Mouse (Mus musculus) heart, adult 2 months (tissue): Measurements from ENCODE around the gene Fgfr2. TPM values are rescaled to one million over a fixed set of nuclear protein-coding genes. Genes with fewer than 3 reads are reported as not detected.

ENCODE experiments used
- DNase-seq, 2 experiments: peaks; one replicate each; pipeline ENCODE4 v3.0.0; 2021
- H3K27ac ChIP-seq: fragments of 200-600 bp; 2 replicates; pipeline ENCODE4 v1.8.1; 2022
- H3K27me3 ChIP-seq: fragments of 200-500 bp; 2 replicates; pipeline ENCODE4 v1.6.1; 2012; ENCODE audit warnings: mild to moderate bottlenecking, low read length, inconsistent platforms, mixed read lengths; ENCODE audit not compliant: control insufficient read depth, insufficient read depth
- H3K36me3 ChIP-seq: fragments of 200-500 bp; 2 replicates; pipeline ENCODE4 v1.6.1; 2012; ENCODE audit warnings: low read length, inconsistent platforms; ENCODE audit not compliant: control insufficient read depth, insufficient read depth
- H3K4me1 ChIP-seq: fragments of 200-500 bp; 2 replicates; pipeline ENCODE4 v1.6.1; 2011; ENCODE audit warnings: low read length; ENCODE audit not compliant: control insufficient read depth, insufficient read depth
- H3K4me3 ChIP-seq: fragments of 200-600 bp; 2 replicates; pipeline ENCODE4 v1.8.1; 2022
- H3K79me2 ChIP-seq: fragments of 200-500 bp; replicated peaks from 2 replicates; pipeline ENCODE4 v1.6.1; 2012; ENCODE audit warnings: mild to moderate bottlenecking, inconsistent platforms, low read length, moderate library complexity, mixed read lengths; ENCODE audit not compliant: control insufficient read depth, insufficient read depth
- H3K9ac ChIP-seq: fragments of 200-500 bp; 2 replicates; pipeline ENCODE4 v1.6.1; 2012; ENCODE audit warnings: low read depth, mild to moderate bottlenecking, control low read depth, inconsistent platforms, low read length, mixed read lengths
- CTCF ChIP-seq: fragments of 200-600 bp; IDR thresholded peaks from 2 replicates; pipeline ENCODE4 v1.8.1; 2022; ENCODE audit warnings: antibody characterized with exemption, mild to moderate bottlenecking, moderate library complexity
- EP300 ChIP-seq: fragments of 200-500 bp; IDR thresholded peaks from 2 replicates; pipeline ENCODE4 v1.6.1; 2011; ENCODE audit warnings: low read depth, low read length, control low read depth; ENCODE audit not compliant: insufficient read depth
- POLR2A ChIP-seq: fragments of 200-500 bp; IDR thresholded peaks from 2 replicates; pipeline ENCODE4 v1.6.1; 2011; ENCODE audit warnings: mild to moderate bottlenecking, low read depth, low read length, control low read depth; ENCODE audit not compliant: insufficient read depth
- WGBS: fragments of 180-500 bp; shearing (Covaris S2); methylation state at CpG from one replicate; pipeline ENCODE4 v1.1.7; 2018; 5-methylcytosine and 5-hydroxymethylcytosine counted together
- intact Hi-C: fragments of 180-260 bp; cut with DNase I; formaldehyde crosslinking; loops from one replicate; pipeline ENCODE4 v1.15.1; 2025
- polyA plus RNA-seq: library from polyadenylated mRNA; depleted of rRNA; stranded (reverse); fragments of >200 nt; gene quantifications from 2 replicates; pipeline ENCODE4 v1.2.3, GENCODE M21; 2012
- total RNA-seq, 2 experiments: library from RNA; stranded (reverse); gene quantifications; 2 replicates each; pipeline ENCODE4 v1.2.3; 2021

Gene Fgfr2
- total and polyA plus RNA-seq, 3 experiments = 1.1 to 2.0 (median 1.3) TPM

DNA sequence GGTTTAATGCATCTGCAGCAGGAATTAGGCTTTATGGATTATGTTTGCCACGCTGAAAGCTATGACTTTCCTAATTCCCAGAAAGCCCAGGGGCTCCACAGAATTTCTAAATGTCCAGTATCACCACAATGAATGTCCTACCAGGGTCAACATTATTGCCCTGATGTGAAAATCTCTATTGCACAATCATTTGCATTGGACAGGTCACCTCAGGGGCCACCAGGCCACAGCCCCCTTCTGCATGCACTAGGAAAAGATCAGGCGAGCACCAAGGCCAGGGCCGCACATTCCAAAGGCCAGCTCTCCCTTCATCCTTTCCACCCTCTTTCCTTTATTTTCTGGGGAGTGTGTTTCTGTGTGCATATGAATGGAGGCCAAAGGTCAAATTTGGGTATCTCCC, 2897.9 kb downstream of the Fgfr2 start:
- no peaks in the 10 kb centered on the region for H3K4me1 ChIP-seq
- 90% methylated on average over 3 of the region's 3 CpGs for WGBS
- H3K79me2 ChIP-seq = no peaks in the 10 kb centered on the region
- intact Hi-C loops = no loop called here
- no peak for TF ChIP-seq EP300
- TF ChIP-seq POLR2A = no peak
- TF ChIP-seq CTCF = no peak
- H3K36me3 ChIP-seq = no peaks in the 10 kb centered on the region
- no peak overlapping the region for H3K9ac ChIP-seq
- H3K27ac ChIP-seq = no peak overlapping the region
- no peak for DNase-seq
- no peak overlapping the region for H3K4me3 ChIP-seq
- H3K27me3 ChIP-seq = no peaks in the 10 kb centered on the region

DNA sequence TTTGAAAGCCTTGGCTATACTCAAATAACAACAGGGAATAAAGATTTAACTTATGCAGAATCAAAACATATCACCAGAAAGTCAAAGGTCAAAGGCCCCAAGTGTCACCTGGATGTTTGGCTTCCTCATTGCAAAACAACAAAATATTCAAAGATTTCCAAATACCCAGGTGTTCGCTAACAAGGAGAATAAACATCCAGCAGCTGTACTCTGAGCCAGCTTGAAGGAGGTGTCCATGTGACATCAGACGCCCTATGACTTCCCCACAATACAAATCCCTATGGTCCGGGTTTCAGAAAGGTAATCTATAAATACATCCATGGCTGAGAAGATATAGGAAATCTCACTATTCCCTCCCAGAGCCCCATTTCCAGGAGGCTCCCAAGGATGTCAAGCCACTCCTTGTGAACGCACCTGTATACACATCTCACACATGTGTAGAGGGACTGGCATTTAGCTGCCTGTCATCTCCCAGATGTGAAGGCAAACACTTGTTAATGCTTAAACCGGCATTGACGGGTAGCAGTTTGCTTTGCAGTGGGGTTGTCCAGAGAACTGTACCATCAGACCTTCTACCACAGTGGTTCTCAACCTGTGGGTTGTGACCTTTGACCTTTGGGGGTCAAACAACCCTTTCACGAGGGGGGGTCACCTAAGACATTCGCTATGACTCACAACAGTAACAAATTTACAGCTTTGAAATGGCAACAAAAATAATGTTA, 2900.4 kb downstream of the Fgfr2 start:
- Histone ChIP-seq H3K27me3 (no peaks in the 10 kb centered on the region), H3K79me2 (no peaks in the 10 kb centered on the region), H3K27ac (no peak overlapping the region), H3K9ac (no peak overlapping the region), H3K4me1 (no peaks in the 10 kb centered on the region), H3K36me3 (no peaks in the 10 kb centered on the region), H3K4me3 (no peak overlapping the region)
- TF ChIP-seq EP300 (no peak), POLR2A (no peak), CTCF (no peak)
- 84% methylated on average over 8 of the region's 8 CpGs for WGBS
- intact Hi-C loops = no loop called here
- no peak for DNase-seq

DNA sequence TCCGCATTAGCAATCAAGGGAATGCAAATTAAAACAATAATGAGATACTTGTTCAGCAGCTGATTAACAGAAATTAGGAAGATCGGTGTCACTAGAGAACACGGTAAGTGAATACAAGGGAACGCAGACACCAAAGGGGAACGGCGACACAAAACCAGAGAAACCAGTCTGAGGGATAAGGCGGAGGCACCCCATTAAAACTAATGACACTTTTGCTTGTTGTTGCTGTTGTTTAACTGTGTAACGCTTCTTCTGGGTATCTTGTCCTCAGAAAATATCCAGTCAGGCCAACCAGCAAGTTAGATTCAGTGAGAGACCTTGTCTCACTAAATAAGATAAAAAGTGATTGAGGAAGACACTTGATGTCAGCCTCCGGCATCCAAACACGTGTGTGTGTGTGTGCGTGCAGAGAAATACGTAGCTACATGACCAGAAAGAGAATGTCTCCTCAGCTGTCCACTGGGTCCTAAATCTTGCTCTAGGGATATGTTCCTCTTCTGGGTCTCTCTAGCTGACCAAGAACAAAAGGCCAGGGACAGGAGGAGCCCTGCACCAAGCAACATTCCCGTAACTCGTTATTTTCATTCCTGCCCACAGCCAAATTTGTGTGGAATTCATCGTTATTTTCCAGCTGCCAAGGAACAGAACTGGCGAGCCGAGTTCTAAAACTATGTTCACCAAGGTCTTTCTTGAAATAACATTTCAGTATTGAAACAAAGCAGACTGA, 2901.3 kb downstream of the Fgfr2 start:
- DNase-seq = no peak
- H3K36me3 ChIP-seq = no peaks in the 10 kb centered on the region
- TF ChIP-seq POLR2A = no peak
- TF ChIP-seq CTCF = no peak
- no peak for TF ChIP-seq EP300
- no peak overlapping the region for H3K9ac ChIP-seq
- H3K27ac ChIP-seq = no peak overlapping the region
- WGBS = 86% methylated on average over 17 of the region's 17 CpGs
- H3K79me2 ChIP-seq = no peaks in the 10 kb centered on the region
- H3K4me1 ChIP-seq = no peaks in the 10 kb centered on the region
- H3K27me3 ChIP-seq = no peaks in the 10 kb centered on the region
- intact Hi-C loops = no loop called here
- no peak overlapping the region for H3K4me3 ChIP-seq

- H3K9ac ChIP-seq = no peak overlapping the region
- 91% methylated on average over 4 of the region's 4 CpGs for WGBS
- H3K27me3 ChIP-seq = no peaks in the 10 kb centered on the region
- H3K4me3 ChIP-seq = no peak overlapping the region
- H3K36me3 ChIP-seq = no peaks in the 10 kb centered on the region
- no peaks in the 10 kb centered on the region for H3K79me2 ChIP-seq
- TF ChIP-seq POLR2A (no peak), EP300 (no peak), CTCF (no peak)
- intact Hi-C loops = no loop called here
- H3K4me1 ChIP-seq = no peaks in the 10 kb centered on the region
- DNase-seq = no peak
- H3K27ac ChIP-seq = no peak overlapping the region
Measured at GRCm38 (mm10) chr7:130220627-130221026, 2902.5 kb downstream of the Fgfr2 start.

DNA sequence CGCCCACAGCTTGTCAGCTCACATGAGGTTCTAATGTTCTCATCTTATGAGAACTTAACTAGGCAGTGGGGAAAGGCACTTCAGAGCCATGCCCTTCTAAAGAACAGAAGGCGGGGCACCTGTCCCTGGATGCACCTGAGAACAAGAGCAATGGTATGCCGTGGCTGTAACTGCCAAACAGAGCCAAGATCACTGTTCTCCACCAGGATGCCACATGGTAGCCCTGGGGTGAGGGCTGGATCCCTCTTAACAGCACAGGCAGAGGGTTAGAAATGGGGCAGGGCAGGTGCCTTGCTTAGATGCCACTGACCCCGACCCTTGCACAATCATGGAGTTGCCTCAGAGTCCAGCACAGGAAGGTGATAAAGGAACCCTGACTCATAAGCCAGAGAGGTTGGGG, 2903.3 kb downstream of the Fgfr2 start:
- H3K4me1 ChIP-seq = no peaks in the 10 kb centered on the region
- H3K79me2 ChIP-seq = no peaks in the 10 kb centered on the region
- no peaks in the 10 kb centered on the region for H3K27me3 ChIP-seq
- no peak overlapping the region for H3K9ac ChIP-seq
- intact Hi-C loops = no loop called here
- no peaks in the 10 kb centered on the region for H3K36me3 ChIP-seq
- TF ChIP-seq EP300 (no peak), CTCF (no peak), POLR2A (no peak)
- H3K4me3 ChIP-seq = no peak overlapping the region
- DNase-seq = no peak
- WGBS = 82% methylated on average over 4 of the region's 4 CpGs
- H3K27ac ChIP-seq = no peak overlapping the region

DNA sequence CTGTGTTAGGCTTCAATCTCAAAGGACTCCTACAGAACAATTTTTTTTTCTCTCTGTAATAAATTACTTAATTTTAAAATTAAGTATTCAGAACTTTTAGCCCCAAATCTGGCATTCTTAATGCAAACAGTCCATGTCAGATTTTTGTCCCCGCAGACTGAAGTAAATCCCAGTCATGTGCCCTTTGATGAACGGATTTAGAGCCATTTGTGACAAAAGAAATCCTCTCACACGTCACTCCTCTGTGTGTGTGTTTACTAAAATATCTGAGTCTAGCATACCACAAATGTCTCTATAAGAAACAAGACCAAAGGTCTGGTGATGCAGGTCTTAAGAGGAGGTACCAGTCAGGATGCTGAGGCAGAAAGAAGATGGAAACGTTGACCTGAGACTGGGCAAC, 2906.9 kb downstream of the Fgfr2 start:
- no peak for TF ChIP-seq CTCF
- no peak for TF ChIP-seq EP300
- no peak for TF ChIP-seq POLR2A
- intact Hi-C loops = no loop called here
- no peak for DNase-seq
- Histone ChIP-seq H3K4me1 (no peaks in the 10 kb centered on the region), H3K79me2 (no peaks in the 10 kb centered on the region), H3K27me3 (no peaks in the 10 kb centered on the region), H3K36me3 (no peaks in the 10 kb centered on the region), H3K9ac (no peak overlapping the region), H3K4me3 (no peak overlapping the region), H3K27ac (no peak overlapping the region)
- 67% methylated on average over 4 of the region's 4 CpGs for WGBS
